Mouse (Mus musculus) ES-E14 (cell line): ENCODE measurements around the gene Gramd1b.

Source experiments
- CHD2 ChIP-seq: IDR thresholded peaks from 2 replicates; pipeline ENCODE4 v1.6.1; 2014; ENCODE audit warnings: mild to moderate bottlenecking, low read depth, low read length, inconsistent platforms
- ZC3H11A ChIP-seq: IDR thresholded peaks from 2 replicates; pipeline ENCODE4 v1.6.1; 2012; ENCODE audit warnings: low read depth, mild to moderate bottlenecking, inconsistent platforms, low read length, borderline replicate concordance

- TF ChIP-seq ZC3H11A (no peak), CHD2 (no peak)
These were observed 186.2 kb downstream of the Gramd1b start for GRCm38 (mm10) chr9:40344801-40345492.
